Mouse (Mus musculus) embryonic fibroblast, embryonic 13.5 days (primary cell): ENCODE measurements around the gene Itih3. TPM values are rescaled to one million over a fixed set of nuclear protein-coding genes. Genes with fewer than 3 reads are reported as not detected.

Experiments
- H3K27ac ChIP-seq: 2 replicates; pipeline ENCODE4 v1.5.1; 2012; ENCODE audit warnings: low read length, control low read depth, inconsistent platforms; ENCODE audit not compliant: insufficient read depth
- H3K4me1 ChIP-seq: 2 replicates; pipeline ENCODE4 v1.6.1; 2011; ENCODE audit warnings: low read length; ENCODE audit not compliant: control insufficient read depth, insufficient read depth
- H3K4me3 ChIP-seq: 2 replicates; pipeline ENCODE4 v1.5.1; 2011; ENCODE audit warnings: mild to moderate bottlenecking, control low read depth, low read length; ENCODE audit not compliant: insufficient read depth
- CTCF ChIP-seq: IDR thresholded peaks from 2 replicates; pipeline ENCODE4 v1.5.1; 2011; ENCODE audit warnings: mild to moderate bottlenecking, control low read depth, low read length, moderate library complexity, borderline replicate concordance; ENCODE audit not compliant: insufficient read depth
- POLR2A ChIP-seq: IDR thresholded peaks from 2 replicates; pipeline ENCODE4 v1.6.1; 2011; ENCODE audit warnings: low read depth, mild to moderate bottlenecking, control low read depth, low read length, moderate library complexity
- polyA plus RNA-seq: library from polyadenylated mRNA; stranded (reverse); fragments of >200 nt; gene quantifications from 2 replicates; pipeline ENCODE4 v1.2.4, GENCODE M21; 2011; ENCODE audit warnings: low read depth; ENCODE audit not compliant: missing spikeins, insufficient read length

Itih3 gene
- polyA plus RNA-seq, 1 experiment: not detected

GRCm38 (mm10) chr14:30865311-30865710 lies 58.2 kb downstream of the Itih3 start:
- Histone ChIP-seq H3K4me3 (no peak overlapping the region), H3K4me1 (no peaks in the 10 kb centered on the region), H3K27ac (no peak overlapping the region)
- no peak for TF ChIP-seq POLR2A
- TF ChIP-seq CTCF: peak; percentile 26; the same call in 1 of the 2 replicates

GRCm38 (mm10) chr14:30862368-30862767 lies 61.2 kb downstream of the Itih3 start:
- Histone ChIP-seq H3K4me1 (no peaks in the 10 kb centered on the region), H3K4me3 (no peak overlapping the region)

DNA sequence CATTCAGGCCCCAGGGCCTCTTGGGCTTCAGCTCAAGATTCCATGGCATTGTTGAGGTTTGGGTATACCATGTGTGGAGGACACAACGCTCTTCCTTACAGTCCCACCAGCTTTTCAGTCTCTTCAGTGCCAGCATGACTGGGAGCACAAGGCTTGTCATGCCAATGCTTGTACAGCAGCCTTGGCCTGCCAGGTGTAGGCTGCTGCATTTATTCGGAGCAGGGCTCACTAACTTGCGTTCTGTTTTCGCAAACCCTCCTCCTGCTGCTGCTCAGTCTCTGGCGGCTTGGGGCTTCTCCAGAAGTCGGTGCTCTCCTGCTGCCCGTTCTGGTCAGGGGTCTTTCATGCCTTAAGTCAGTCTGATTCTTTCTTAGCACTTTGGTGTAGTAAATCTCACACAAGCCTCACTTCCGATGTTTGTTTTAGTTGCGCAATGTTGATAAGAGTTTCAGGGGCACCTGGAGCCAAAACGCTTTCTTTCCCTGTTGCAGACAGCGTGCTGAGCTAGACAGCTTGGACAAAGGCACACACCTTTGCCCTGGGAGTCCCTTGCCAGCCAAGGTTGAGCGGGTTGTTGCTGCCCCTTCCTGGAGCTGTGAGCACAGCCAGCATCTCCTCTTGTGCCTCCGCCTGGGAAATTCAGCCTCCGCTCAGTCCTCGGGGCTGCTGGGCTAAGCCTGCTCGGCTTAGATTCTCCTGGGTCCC lies 62.0 kb downstream of the Itih3 start:
- Histone ChIP-seq H3K4me3 (no peak overlapping the region), H3K4me1 (no peaks in the 10 kb centered on the region), H3K27ac (no peak overlapping the region)
- TF ChIP-seq POLR2A (no peak), CTCF (no peak)

More at GRCm38 (mm10) chr14:30862368-30862767, 61.2 kb downstream of the Itih3 start:
- no peak overlapping the region for H3K27ac ChIP-seq
- TF ChIP-seq CTCF (no peak), POLR2A (no peak)

Other genes with a start within 250 kb of the Itih3 start
- gene Sfmbt1, start 208.9 kb downstream of the Itih3 start, polyA plus RNA-seq: 8.2 and 9.6 TPM in 2 replicates
- 17.4 and 24.8 TPM in 2 replicates for gene Tmem110, start 98.2 kb downstream of the Itih3 start, polyA plus RNA-seq
- 2.9 and 4.9 TPM in 2 replicates for gene Mustn1, start 44.6 kb downstream of the Itih3 start, polyA plus RNA-seq
- 0.13 TPM in 1 of 2 replicates, not detected in the other for gene Itih4, start 37.3 kb downstream of the Itih3 start, polyA plus RNA-seq
- not detected in 2 replicates for gene Itih1, start 19.5 kb upstream of the Itih3 start, polyA plus RNA-seq
- gene Nek4, start 27.6 kb upstream of the Itih3 start, polyA plus RNA-seq: 7.5 and 9.6 TPM in 2 replicates
- gene Glt8d1, start 77.6 kb upstream of the Itih3 start, polyA plus RNA-seq: 64.2 and 76.1 TPM in 2 replicates
- gene Spcs1, start 77.9 kb upstream of the Itih3 start, polyA plus RNA-seq: 465 and 483 TPM in 2 replicates
- 83.9 and 99.0 TPM in 2 replicates for gene Pbrm1, start 95.4 kb upstream of the Itih3 start, polyA plus RNA-seq
- 151 and 168 TPM in 2 replicates for gene Gnl3, start 95.4 kb upstream of the Itih3 start, polyA plus RNA-seq
- gene Smim4, start 205.2 kb upstream of the Itih3 start, polyA plus RNA-seq: 30.6 and 33.4 TPM in 2 replicates
- gene Nt5dc2, start 207.3 kb upstream of the Itih3 start, polyA plus RNA-seq: 86.1 and 119 TPM in 2 replicates
- gene Stab1, start 244.9 kb upstream of the Itih3 start, polyA plus RNA-seq: 1.7 and 7.3 TPM in 2 replicates